Mouse (Mus musculus): ENCODE data around the gene Gm28553.
"Not testable (repeated sequence)": the region's sequence is repeated elsewhere in the genome, so short reads cannot be mapped to it uniquely, and the experiment has no call there.

The Gm28553 gene

DNA sequence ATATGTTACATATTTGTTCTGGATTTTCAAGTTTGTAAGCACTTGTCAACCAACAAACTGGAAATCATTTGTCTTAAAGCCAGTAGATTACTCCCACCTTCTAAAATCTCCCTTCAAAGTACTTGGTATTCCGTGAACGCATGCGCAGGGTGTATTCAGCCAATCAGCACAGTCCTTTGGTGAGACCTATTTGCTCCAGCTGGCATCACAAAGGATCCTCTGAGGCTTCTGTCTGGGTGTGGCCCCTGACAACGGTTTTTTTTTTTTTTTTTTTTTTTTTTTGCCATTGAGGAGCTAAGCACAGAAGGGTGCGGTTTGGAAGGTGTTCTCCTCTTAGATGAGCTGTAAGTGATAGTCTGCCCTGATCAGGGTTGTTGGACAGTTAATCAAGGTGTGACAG lies at the start of gene Gm28553:
Gene Gm28553, plus strand, starts transcription at position 301 of the 400 bp plus-strand sequence.
- DNase-seq (ENCODE audit: low spot score) = not testable (repeated sequence)

All from retina, embryonic 14.5 days (tissue).